Mouse (Mus musculus) layer of hippocampus, postnatal 14 days (tissue): Measurements from ENCODE around the gene Dzip3. TPM values are rescaled to one million over a fixed set of nuclear protein-coding genes. Genes with fewer than 3 reads are reported as not detected.
A peak's percentile ranks its signal among the peaks of the same experiment; 100 is the strongest.

ENCODE experiments used
- DNase-seq, 2 experiments: peaks; one replicate each; pipeline ENCODE4 v3.0.0; 2021 to 2022; ENCODE audit warnings: low spot score in 2 of 2, mixed read lengths in 1 of 2
- long read RNA-seq, 2 experiments: library from polyadenylated mRNA; stranded (forward); transcript quantifications; one replicate each; pipeline ENCODE4 v2.0.0; 2021
- total RNA-seq, 2 experiments: library from RNA; stranded (reverse); gene quantifications; 2 replicates each; pipeline ENCODE4 v1.2.3; 2021

Dzip3 gene
- total RNA-seq: 10 to 100 TPM; 74.4 to 83.9 TPM
- long read RNA-seq, experiment 1, full-length matches to known transcripts: 4 of 13 reads
- long read RNA-seq, experiment 1, partial matches to known transcripts: 2 of 13 reads
- long read RNA-seq, experiment 1, other reads (novel, unspliced or antisense): 7 of 13 reads
- long read RNA-seq, experiment 2, full-length matches to known transcripts: 3 of 10 reads
- long read RNA-seq, experiment 2, partial matches to known transcripts: 2 of 10 reads
- long read RNA-seq, experiment 2, other reads (novel, unspliced or antisense): 5 of 10 reads

DNA sequence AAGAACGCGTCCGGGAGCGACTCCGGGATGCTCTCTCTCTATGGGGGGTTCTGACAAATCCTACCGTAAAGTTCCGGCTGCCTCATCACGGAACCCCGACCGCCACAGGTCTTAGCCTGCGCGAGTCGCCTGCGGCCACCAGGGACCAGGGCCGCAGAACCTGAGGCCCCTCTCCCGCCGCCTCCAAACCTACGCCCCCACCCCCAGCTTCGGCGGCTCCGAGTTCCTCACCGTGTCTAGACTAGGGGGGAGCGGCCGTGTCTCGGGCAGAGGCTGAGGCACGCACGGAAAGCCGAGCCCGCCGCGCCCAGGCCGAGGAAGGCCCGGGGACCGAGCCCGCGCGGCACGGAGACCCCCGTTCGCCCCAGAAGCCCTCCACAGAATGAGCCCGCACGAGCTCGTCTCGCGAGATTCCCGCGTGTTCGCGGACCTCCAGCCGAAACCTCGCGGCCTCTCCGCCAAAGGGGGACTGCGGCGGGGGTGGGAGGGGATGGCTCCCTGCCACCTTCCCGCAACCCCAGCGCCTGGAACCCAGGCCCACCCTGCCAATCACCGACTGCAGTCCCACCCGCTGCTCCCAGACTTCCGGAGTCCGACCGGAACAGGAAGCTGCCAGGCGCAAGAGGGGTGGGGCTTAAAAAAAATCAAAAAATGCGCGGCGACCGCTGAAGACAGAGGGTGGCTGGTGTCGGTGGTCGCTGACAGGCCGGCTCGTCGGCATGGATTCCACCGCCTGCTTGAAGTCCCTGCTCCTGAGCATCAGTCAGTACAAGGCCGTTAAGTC is at the start of gene Dzip3, which contains the start of gene Cip2a:
Gene Dzip3 (minus strand): TSS at position 607 of the 784 bp plus-strand sequence.
Gene Cip2a (plus strand): TSS at position 627 of the 784 bp plus-strand sequence.
- DNase-seq: peak; percentile 94

- no peak for DNase-seq
Measured at GRCm38 (mm10) chr16:49040554-49041221, 46.7 kb upstream of the Dzip3 start.

DNA sequence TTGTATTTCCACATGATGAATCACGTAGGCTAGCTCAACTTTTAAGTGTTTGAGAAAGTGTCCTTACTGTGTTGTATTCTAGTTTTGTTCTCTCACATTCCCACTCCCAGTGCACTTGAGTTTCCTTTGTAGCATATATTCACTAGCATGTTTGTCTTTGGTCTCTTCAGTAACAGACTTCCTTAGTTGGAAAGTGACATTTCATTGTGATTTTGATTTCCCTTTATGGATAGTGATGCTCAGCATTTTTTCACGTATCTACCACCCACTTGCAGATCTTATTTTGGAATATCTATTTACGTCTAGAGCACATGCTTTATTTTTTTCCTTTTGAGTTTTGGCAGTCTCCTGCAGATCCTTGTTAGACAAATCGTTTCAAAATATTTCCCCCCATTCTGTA is 43.8 kb upstream of the Dzip3 start:
- no peak for DNase-seq

DNA sequence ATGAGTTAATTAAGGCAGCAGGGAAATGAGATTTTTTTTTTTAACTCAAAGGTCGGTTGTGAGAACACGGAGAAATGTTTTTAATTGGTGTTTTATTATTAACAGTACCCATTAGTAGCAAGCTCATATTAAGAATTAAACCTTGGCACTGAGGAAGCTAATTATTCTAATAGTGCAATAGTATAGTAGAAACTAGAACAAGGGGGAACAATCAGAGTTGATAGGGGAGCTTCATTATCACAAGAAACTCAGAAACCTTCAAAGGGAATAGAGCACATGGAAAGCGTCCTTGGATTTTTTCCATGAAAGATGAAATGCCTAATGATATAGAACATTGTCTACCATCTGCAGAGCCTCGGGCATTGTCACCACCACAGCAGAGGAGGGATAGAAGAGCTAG is 41.9 kb upstream of the Dzip3 start:
- no peak for DNase-seq

GRCm38 (mm10) chr16:49016620-49017332 is 22.8 kb upstream of the Dzip3 start:
- DNase-seq: peak in 1 of 2 experiments; percentile 52

DNA sequence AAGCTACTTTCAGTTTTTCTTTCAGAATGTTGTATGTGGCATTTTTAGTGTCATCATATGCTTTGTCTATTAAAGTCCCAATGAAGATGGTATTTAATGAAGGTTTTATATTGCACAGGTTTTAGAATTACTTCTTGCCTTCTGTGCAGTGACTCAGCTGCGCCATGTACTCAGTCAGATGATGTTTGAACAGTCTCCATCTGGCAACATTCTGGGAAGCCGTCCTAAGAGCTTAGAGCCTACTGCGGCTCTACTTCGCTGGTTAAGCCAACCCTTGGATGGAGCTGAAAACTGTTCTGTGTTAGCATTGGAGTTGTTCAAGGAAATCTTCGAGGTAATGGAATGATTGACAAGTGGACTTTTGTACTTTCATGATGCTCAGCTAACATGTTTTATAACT is 10.2 kb upstream of the Dzip3 start:
- DNase-seq: peak in 1 of 2 experiments; percentile 49

DNA sequence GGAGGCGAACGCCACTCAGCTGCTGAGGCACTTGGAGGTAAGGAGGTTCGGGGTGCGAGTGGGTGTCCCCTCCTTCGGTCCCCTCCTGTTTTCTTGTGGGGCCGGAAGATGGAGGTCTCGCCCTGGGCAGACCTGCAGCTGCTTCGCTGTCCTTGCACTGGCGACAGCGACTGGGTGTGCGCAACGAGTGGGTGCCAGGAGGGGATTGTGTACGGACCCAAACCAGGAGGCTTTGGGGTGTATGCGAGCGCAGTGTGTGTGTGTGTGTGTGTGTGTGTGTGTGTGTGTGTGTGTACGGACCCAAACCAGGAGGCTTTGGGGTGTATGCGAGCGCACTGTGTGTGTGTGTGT is 353 bp upstream of the Dzip3 start:
- DNase-seq: no peak

GRCm38 (mm10) chr16:48993231-48993558 is 770 bp downstream of the Dzip3 start:
- no peak for DNase-seq

DNA sequence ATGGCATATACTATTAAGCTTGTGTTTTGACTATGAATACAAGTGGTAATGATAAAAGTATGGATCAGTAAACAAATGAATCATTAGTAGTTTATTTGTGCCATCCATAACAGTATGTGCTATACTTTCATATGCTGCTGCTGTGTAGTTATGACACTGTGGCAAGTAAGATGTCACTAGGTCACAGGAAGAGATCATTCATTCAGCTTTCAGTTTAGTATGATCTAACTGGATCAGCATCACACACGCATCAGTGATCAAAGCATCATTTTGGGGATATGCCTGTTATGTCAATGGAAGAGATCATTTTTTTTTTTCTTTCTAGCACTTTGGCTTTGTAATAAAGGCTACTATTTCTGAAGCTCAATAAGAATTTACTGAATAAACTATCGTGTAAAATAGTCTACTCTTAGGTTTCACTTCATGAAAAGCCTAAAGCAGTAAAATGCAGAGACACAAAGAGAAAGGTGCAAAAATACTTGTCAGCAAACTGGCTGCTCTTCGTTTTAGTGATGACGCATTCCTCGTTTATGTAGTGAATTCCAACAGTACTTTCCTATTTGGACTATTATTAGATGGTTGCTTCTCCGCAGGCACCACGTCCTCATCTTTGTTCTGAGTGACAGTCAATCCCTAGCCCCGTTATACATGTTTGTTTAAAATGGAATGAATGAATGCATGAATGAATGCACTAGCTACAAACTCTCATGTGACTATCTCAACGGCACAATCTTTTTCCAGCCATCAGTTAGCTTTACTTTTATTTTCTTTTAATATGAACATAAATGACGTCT is 1.3 kb downstream of the Dzip3 start:
- no peak for DNase-seq

- DNase-seq: no peak
Measured at GRCm38 (mm10) chr16:48989700-48990099, 4.3 kb downstream of the Dzip3 start.

GRCm38 (mm10) chr16:48985034-48985627 is 8.8 kb downstream of the Dzip3 start:
- DNase-seq: no peak

GRCm38 (mm10) chr16:48979965-48980364 is 14.0 kb downstream of the Dzip3 start:
- DNase-seq: no peak

DNA sequence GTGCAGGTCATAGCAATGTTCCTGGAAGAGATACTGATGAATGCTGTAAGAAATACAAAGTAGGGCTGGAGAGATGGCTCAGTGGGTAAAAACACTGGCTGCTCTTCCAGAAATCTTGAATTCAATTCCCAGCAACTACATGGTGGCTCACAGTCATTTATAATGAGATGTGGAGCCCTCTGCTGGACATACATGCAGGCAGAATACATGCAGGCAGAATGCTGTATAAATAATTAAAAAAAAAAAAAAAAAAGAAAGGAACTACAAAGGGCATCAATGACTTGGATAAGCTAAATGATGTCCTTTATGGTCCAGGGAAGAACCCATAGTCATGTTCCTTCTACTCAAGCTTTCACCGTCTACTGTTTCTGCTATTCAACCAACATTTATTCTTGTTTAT is 20.4 kb downstream of the Dzip3 start:
- DNase-seq: no peak

- no peak for DNase-seq
Measured at GRCm38 (mm10) chr16:48972996-48973395, 21.0 kb downstream of the Dzip3 start.

GRCm38 (mm10) chr16:48941805-48942204 is 52.2 kb downstream of the Dzip3 start:
- no peak for DNase-seq

GRCm38 (mm10) chr16:48923724-48924123 is 70.2 kb downstream of the Dzip3 start:
- DNase-seq: no peak

- DNase-seq: no peak
Measured at GRCm38 (mm10) chr16:48913206-48913605, 80.8 kb downstream of the Dzip3 start.

- no peak for DNase-seq
Measured at GRCm38 (mm10) chr16:48911184-48911583, 82.8 kb downstream of the Dzip3 start.

- DNase-seq: no peak
Measured at GRCm38 (mm10) chr16:48899868-48900267, 94.1 kb downstream of the Dzip3 start.

- no peak for DNase-seq
Measured at GRCm38 (mm10) chr16:48890733-48891132, 103.2 kb downstream of the Dzip3 start.
